Mouse (Mus musculus): ENCODE data around the gene Pbx2. TPM values are rescaled to one million over a fixed set of nuclear protein-coding genes. Genes with fewer than 3 reads are reported as not detected.

Gene Pbx2
- polyA plus RNA-seq, 1 experiment: 67.0 TPM

GRCm38 (mm10) chr17:34601796-34602195 is 10.7 kb downstream of the Pbx2 start:
- DNase-seq (ENCODE audit: extremely low spot score in 1 of 2, low spot score in 1 of 2): no peak

DNA sequence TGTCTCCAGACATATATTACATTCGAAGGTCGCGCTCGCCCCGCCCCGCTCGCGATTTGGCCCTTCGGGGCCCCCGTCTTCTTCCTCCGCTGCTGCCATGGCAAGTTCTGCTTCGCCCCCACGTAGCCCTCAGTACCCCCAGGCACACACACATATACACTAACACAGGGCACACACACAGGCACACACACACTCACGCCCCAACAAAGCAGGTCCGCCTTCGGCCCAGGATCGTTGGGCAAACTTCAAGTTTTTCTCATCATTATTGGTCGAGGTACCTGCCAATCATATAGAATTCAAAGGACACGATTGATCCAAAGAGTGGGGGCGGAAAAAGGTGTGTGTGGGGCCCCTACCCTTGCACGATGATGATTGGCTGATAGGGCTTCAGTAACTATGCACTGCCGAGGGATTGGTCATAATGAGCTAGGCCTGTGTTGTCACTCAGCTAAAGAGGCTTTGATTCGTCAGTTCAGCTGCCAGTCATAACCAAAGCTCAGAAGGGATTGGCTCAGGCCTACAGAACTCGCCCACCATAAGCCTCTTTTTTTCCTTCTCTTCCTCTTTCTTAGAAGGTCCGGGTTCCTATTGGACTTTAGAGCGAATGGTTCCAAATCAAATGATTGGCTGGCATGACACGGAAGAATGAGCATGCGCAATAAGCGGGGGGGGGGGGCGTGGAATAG is 12.5 kb downstream of the Pbx2 start, which contains the start of gene Rnf5:
Rnf5 (minus strand) TSS at position 316 of the 686 bp plus-strand sequence.
- peak; percentile 100 for DNase-seq (ENCODE audit: extremely low spot score in 1 of 2, low spot score in 1 of 2)

DNA sequence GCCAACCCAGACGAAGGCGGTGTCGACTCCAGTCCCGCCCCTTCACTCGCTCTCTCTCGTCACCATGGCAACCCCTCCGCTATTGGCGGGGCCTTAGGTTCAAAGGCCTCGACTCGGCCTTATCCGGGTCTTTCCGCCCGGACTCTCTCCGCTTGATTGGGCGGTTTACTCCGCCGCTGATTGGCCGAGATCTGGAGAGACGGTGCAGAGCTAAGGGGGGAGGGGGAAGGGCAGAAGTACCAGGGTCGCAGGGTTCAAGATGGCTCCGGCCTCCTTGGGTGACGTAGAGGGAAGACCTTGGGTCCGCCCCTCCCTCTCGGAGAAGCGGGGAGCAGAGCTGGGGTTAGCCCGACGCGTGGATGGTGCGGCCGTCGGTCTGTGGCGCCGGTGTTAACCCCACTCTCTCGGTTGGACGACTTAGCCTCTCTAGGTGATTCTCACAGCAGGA is 13.0 kb downstream of the Pbx2 start, which contains the start of gene Agpat1:
Agpat1 (plus strand) TSS at position 202 of the 448 bp plus-strand sequence.
- peak; percentile 98 for DNase-seq (ENCODE audit: extremely low spot score in 1 of 2, low spot score in 1 of 2)

GRCm38 (mm10) chr17:34604511-34605237 is 13.6 kb downstream of the Pbx2 start:
- no peak for DNase-seq (ENCODE audit: extremely low spot score in 1 of 2, low spot score in 1 of 2)

DNA sequence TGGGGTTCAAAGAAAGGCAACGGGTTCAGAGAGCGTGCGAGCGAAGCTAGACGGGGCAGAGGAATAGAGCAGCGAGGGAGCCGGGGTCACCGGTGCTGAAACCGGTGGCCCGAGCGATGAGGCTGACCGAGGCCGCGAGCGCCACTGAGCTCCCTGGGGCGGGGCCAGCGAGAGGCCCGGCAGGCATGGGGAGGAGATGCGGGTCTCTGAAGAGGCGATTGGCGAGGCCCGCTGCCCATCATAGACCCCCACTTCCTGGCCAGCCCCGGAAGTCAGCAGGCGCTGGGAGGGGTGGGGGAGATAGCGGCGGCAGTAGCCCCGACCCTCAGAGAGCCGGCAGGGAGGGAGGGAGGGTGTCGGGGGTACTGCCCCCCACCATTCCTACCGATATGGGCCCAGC is 14.5 kb downstream of the Pbx2 start:
- peak; percentile 94 to 98 for DNase-seq (ENCODE audit: extremely low spot score in 1 of 2, low spot score in 1 of 2)

GRCm38 (mm10) chr17:34606186-34607039 is 15.3 kb downstream of the Pbx2 start:
- no peak for DNase-seq (ENCODE audit: extremely low spot score in 1 of 2, low spot score in 1 of 2)

DNA sequence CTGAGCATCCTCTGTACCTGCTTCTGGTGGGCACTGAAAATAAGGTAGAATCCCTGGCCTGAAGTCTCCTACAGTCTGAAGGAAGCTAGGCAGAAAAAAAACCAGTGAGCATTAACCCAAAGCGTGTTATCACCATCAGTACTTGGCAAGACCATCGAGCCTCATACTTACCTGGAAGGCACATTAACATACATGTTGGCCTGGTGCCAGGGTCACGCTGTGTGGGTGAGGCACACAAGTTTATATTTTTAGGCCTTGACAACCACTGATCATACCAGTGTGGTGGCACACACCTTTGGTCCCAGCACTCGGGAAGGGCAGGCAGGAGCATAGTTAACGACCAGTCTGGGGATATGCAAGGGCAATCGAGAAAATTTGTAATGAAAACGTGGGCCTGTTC is 16.9 kb downstream of the Pbx2 start:
- DNase-seq (ENCODE audit: extremely low spot score in 1 of 2, low spot score in 1 of 2): no peak

DNA sequence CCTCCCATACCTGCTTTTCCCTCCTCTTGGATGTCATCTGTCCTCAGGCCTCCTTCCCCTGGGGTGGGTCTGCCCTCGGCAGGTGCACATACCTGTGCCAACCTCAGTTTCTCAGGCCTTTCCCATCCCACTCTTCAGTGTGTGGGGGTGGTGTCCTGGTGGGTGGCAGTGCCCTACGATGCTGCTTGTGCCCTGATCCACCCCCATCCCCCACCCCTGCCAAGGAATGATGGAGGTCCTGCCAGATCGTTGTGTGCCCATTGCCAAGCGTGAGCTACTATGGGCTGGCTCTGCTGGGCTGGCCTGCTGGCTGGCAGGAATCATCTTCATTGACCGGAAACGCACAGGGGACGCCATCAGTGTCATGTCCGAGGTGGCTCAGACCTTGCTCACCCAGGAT is 20.0 kb downstream of the Pbx2 start:
- no peak for DNase-seq (ENCODE audit: extremely low spot score in 1 of 2, low spot score in 1 of 2)

DNA sequence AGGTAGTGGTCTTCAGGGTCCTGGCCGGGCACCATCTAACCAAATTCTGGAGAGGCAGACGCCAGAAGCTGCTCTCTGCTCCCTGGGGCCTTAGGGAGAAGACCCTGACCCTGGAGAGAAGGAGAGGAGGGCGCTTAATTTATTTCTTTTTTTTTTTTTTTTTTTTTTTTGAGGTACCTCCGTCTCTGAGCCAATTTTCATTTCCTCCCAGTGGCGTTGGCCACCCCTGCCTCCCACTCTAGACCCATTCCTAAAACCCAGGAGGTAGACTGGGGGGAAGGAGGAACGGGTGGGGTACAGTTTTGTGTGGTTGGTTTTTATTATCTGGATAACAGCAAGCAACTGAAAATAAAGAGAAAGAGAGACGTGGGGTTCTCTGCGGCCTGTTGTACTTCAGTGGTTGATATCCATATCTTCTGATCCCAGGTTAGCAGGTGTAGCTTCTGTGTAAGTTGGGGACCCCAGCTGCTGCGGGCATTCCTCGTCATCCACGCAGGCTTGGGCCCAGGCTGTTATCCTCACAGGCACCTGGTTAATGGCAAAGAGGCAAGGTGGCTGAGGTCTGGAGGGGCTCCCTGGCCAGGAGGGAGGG is 22.1 kb downstream of the Pbx2 start:
- DNase-seq (ENCODE audit: extremely low spot score in 1 of 2, low spot score in 1 of 2): no peak

DNA sequence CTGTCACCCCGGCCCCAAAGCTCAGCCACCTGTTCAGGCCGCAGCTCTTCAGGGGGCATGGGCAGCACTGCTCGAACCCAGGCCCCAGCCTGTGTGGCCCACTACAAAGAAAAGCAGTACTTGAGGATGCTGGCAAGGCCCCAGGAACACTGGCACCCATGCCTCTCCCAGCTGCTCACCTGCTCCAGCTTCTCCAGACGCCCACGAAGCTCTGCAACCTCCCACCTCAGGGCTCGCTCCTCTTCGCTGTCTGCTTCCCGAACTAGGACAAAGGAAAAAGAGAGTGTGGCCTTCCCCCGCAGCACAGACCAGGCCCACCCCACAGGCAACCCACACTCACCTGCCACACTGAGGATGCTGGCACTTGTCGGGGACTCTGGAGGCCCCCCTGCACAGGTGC is 22.8 kb downstream of the Pbx2 start:
- DNase-seq (ENCODE audit: extremely low spot score in 1 of 2, low spot score in 1 of 2): no peak

DNA sequence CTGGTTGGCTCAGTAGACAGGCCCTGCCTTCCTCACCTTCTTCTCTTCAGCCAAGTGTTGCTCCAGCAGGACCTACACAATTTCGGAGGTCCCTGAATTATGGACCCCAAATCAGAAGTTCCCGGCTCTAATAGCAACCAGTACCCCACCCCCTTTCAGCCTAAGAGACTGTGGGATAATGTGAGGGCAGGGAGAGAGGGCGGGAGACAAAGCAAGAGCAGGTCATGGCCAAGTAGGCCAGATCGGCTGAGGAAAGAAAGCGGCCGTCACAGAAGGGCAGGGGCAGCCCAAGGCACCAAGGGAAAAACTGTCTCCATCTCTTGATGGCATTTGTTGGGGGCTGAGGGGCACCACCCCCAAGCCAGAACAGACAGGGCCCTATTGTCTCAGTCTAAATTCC is 24.8 kb downstream of the Pbx2 start, which contains the start of gene Egfl8:
Egfl8 (minus strand) TSS at position 101 of the 400 bp plus-strand sequence.
- DNase-seq (ENCODE audit: extremely low spot score in 1 of 2, low spot score in 1 of 2): no peak

DNA sequence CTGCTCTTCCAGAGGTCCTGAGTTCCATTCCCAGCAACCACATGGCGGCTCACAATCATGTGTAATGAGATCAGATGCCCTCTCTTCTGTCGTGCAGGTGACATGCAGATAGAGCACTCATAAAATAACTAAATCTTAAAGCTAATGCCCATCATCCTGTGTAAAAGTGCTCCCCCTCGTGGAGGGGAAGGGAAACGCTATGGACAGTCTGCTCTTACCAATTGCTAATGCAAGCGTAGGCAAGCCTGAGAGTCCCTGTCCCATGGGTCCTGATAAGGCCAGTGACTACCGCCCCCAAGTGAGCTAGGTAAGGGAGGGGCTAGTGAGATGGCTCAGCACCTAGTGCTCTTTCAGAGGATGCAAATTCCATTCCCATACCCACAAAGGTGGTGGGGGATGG is 27.9 kb downstream of the Pbx2 start:
- DNase-seq (ENCODE audit: extremely low spot score in 1 of 2, low spot score in 1 of 2): peak in 1 of 2 experiments; percentile 83

GRCm38 (mm10) chr17:34621006-34621405 is 29.9 kb downstream of the Pbx2 start:
- no peak for DNase-seq (ENCODE audit: extremely low spot score in 1 of 2, low spot score in 1 of 2)

GRCm38 (mm10) chr17:34623161-34623560 is 32.1 kb downstream of the Pbx2 start:
- DNase-seq (ENCODE audit: extremely low spot score in 1 of 2, low spot score in 1 of 2): no peak

DNA sequence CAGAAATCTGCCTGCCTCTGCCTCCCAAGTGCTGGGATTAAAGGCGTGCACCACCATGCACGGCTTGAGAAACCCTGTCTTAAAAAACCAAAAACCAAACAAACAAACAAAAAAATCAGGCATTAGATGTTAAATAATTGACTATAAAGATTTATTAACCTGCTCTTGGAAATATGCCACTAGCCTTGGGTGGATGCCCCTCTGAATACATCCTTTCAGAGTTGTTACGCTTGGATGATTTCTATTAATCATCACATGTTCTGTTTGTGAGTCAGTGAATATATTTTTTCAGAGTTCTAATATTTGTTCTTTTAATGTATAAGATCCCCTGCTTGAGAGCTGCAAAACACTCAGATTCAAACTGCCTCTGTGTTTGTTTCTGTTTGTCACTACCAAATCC is 33.9 kb downstream of the Pbx2 start:
- DNase-seq (ENCODE audit: extremely low spot score in 1 of 2, low spot score in 1 of 2): no peak

- no peak for DNase-seq (ENCODE audit: extremely low spot score in 1 of 2, low spot score in 1 of 2)
Observed at GRCm38 (mm10) chr17:34626062-34626772, 35.2 kb downstream of the Pbx2 start.

- no peak for DNase-seq (ENCODE audit: extremely low spot score in 1 of 2, low spot score in 1 of 2)
Observed at GRCm38 (mm10) chr17:34626773-34627092, 35.7 kb downstream of the Pbx2 start.

GRCm38 (mm10) chr17:34627093-34627942 is 36.3 kb downstream of the Pbx2 start:
- peak; percentile 82 to 93 for DNase-seq (ENCODE audit: extremely low spot score in 1 of 2, low spot score in 1 of 2)

Data from frontal cortex, adult 2 months (tissue).